Mouse (Mus musculus) heart, adult 2 months (tissue): ENCODE measurements around the gene Klhdc8b. TPM values are rescaled to one million over a fixed set of nuclear protein-coding genes. Genes with fewer than 3 reads are reported as not detected.

Source experiments
- DNase-seq, 2 experiments: peaks; one replicate each; pipeline ENCODE4 v3.0.0; 2021
- H3K27ac ChIP-seq: fragments of 200-600 bp; 2 replicates; pipeline ENCODE4 v1.8.1; 2022
- H3K27me3 ChIP-seq: fragments of 200-500 bp; 2 replicates; pipeline ENCODE4 v1.6.1; 2012; ENCODE audit warnings: mild to moderate bottlenecking, low read length, inconsistent platforms, mixed read lengths; ENCODE audit not compliant: control insufficient read depth, insufficient read depth
- H3K36me3 ChIP-seq: fragments of 200-500 bp; 2 replicates; pipeline ENCODE4 v1.6.1; 2012; ENCODE audit warnings: low read length, inconsistent platforms; ENCODE audit not compliant: control insufficient read depth, insufficient read depth
- H3K4me1 ChIP-seq: fragments of 200-500 bp; 2 replicates; pipeline ENCODE4 v1.6.1; 2011; ENCODE audit warnings: low read length; ENCODE audit not compliant: control insufficient read depth, insufficient read depth
- H3K4me3 ChIP-seq: fragments of 200-600 bp; 2 replicates; pipeline ENCODE4 v1.8.1; 2022
- H3K79me2 ChIP-seq: fragments of 200-500 bp; replicated peaks from 2 replicates; pipeline ENCODE4 v1.6.1; 2012; ENCODE audit warnings: mild to moderate bottlenecking, inconsistent platforms, low read length, moderate library complexity, mixed read lengths; ENCODE audit not compliant: control insufficient read depth, insufficient read depth
- H3K9ac ChIP-seq: fragments of 200-500 bp; 2 replicates; pipeline ENCODE4 v1.6.1; 2012; ENCODE audit warnings: low read depth, mild to moderate bottlenecking, control low read depth, inconsistent platforms, low read length, mixed read lengths
- CTCF ChIP-seq: fragments of 200-600 bp; IDR thresholded peaks from 2 replicates; pipeline ENCODE4 v1.8.1; 2022; ENCODE audit warnings: antibody characterized with exemption, mild to moderate bottlenecking, moderate library complexity
- EP300 ChIP-seq: fragments of 200-500 bp; IDR thresholded peaks from 2 replicates; pipeline ENCODE4 v1.6.1; 2011; ENCODE audit warnings: low read depth, low read length, control low read depth; ENCODE audit not compliant: insufficient read depth
- POLR2A ChIP-seq: fragments of 200-500 bp; IDR thresholded peaks from 2 replicates; pipeline ENCODE4 v1.6.1; 2011; ENCODE audit warnings: mild to moderate bottlenecking, low read depth, low read length, control low read depth; ENCODE audit not compliant: insufficient read depth
- WGBS: fragments of 180-500 bp; shearing (Covaris S2); methylation state at CpG from one replicate; pipeline ENCODE4 v1.1.7; 2018; 5-methylcytosine and 5-hydroxymethylcytosine counted together
- intact Hi-C: fragments of 180-260 bp; cut with DNase I; formaldehyde crosslinking; loops from one replicate; pipeline ENCODE4 v1.15.1; 2025
- polyA plus RNA-seq: library from polyadenylated mRNA; depleted of rRNA; stranded (reverse); fragments of >200 nt; gene quantifications from 2 replicates; pipeline ENCODE4 v1.2.3, GENCODE M21; 2012
- total RNA-seq, 2 experiments: library from RNA; stranded (reverse); gene quantifications; 2 replicates each; pipeline ENCODE4 v1.2.3; 2021

Klhdc8b gene
- total and polyA plus RNA-seq, 3 experiments, result 4.9 to 21.5 (median 5.8) TPM

GRCm38 (mm10) chr9:108441236-108441919, 20.0 kb downstream of the Klhdc8b start:
- no peak for DNase-seq
- Histone ChIP-seq H3K9ac (peak overlapping the region; percentile 17; the same call in 1 of the 2 replicates), H3K4me3 (peak overlapping the region; percentile 15; the same call in 1 of the 2 replicates)

GRCm38 (mm10) chr9:108440485-108440884, 20.9 kb downstream of the Klhdc8b start:
- TF ChIP-seq POLR2A, result no peak
- TF ChIP-seq EP300, result no peak
- no peak for TF ChIP-seq CTCF
- DNase-seq, result no peak
- intact Hi-C loops, result no loop called here
- Histone ChIP-seq H3K79me2 (no peaks in the 10 kb centered on the region), H3K36me3 (no peaks in the 10 kb centered on the region), H3K9ac (no peak overlapping the region), H3K4me3 (no peak overlapping the region), H3K27ac (no peak overlapping the region), H3K27me3 (no peaks in the 10 kb centered on the region), H3K4me1 (peaks cover 11% of the 10 kb centered on the region)
- 49% methylated on average over 5 of the region's 5 CpGs for WGBS

More at GRCm38 (mm10) chr9:108441236-108441919, 20.0 kb downstream of the Klhdc8b start:
- H3K27me3 ChIP-seq, result no peaks in the 10 kb centered on the region
- TF ChIP-seq CTCF (no peak), POLR2A (no peak), EP300 (no peak)
- H3K79me2 ChIP-seq, result no peaks in the 10 kb centered on the region
- 30% methylated on average over 11 of the region's 11 CpGs for WGBS
- H3K4me1 ChIP-seq, result peaks cover 11% of the 10 kb centered on the region
- peak overlapping the region; percentile 20; the same call in 1 of the 2 replicates for H3K27ac ChIP-seq
- intact Hi-C loops, result no loop called here
- H3K36me3 ChIP-seq, result no peaks in the 10 kb centered on the region

- WGBS, result 78% methylated on average over 6 of the region's 6 CpGs
- no peak for TF ChIP-seq EP300
- TF ChIP-seq POLR2A, result no peak
- TF ChIP-seq CTCF, result no peak
These were observed 22.2 kb downstream of the Klhdc8b start for GRCm38 (mm10) chr9:108439176-108439575.

GRCm38 (mm10) chr9:108436182-108436581, 25.2 kb downstream of the Klhdc8b start, which contains the start of gene BC048562:
BC048562 (plus strand) TSS chr9:108436482.
- intact Hi-C loops, result no loop called here
- H3K36me3 ChIP-seq, result no peaks in the 10 kb centered on the region
- H3K27ac ChIP-seq, result no peak within 1 kb of the TSS
- no peak within 1 kb of the TSS for H3K9ac ChIP-seq
- WGBS, result 76% methylated on average over 3 of the region's 3 CpGs
- H3K27me3 ChIP-seq, result no peaks in the 10 kb centered on the region
- no peaks in the 10 kb centered on the region for H3K79me2 ChIP-seq
- TF ChIP-seq CTCF, result no peak
- no peak for TF ChIP-seq EP300
- no peak for TF ChIP-seq POLR2A
- H3K4me3 ChIP-seq, result no peak within 1 kb of the TSS
- peaks cover 8% of the 10 kb centered on the region for H3K4me1 ChIP-seq
- no peak for DNase-seq

More at GRCm38 (mm10) chr9:108439176-108439575, 22.2 kb downstream of the Klhdc8b start:
- no peak for DNase-seq
- Histone ChIP-seq H3K27ac (no peak overlapping the region), H3K79me2 (no peaks in the 10 kb centered on the region), H3K4me1 (peaks cover 11% of the 10 kb centered on the region), H3K27me3 (no peaks in the 10 kb centered on the region), H3K9ac (no peak overlapping the region), H3K4me3 (no peak overlapping the region), H3K36me3 (no peaks in the 10 kb centered on the region)
- intact Hi-C loops, result no loop called here

GRCm38 (mm10) chr9:108431431-108432067, 29.8 kb downstream of the Klhdc8b start:
- DNase-seq, result no peak
- H3K27ac ChIP-seq, result no peak overlapping the region
- no peaks in the 10 kb centered on the region for H3K4me1 ChIP-seq
- intact Hi-C loops, result no loop called here
- H3K27me3 ChIP-seq, result no peaks in the 10 kb centered on the region
- H3K9ac ChIP-seq, result no peak overlapping the region
- H3K36me3 ChIP-seq, result no peaks in the 10 kb centered on the region
- no peak overlapping the region for H3K4me3 ChIP-seq
- no peaks in the 10 kb centered on the region for H3K79me2 ChIP-seq
- WGBS, result 47% methylated on average over 32 of the region's 32 CpGs
- no peak for TF ChIP-seq CTCF
- no peak for TF ChIP-seq POLR2A
- TF ChIP-seq EP300, result no peak

GRCm38 (mm10) chr9:108428384-108428783, 33.0 kb downstream of the Klhdc8b start, which contains the start of gene Ccdc36:
Ccdc36 (minus strand) TSS chr9:108428484.
- Histone ChIP-seq H3K4me1 (no peaks in the 10 kb centered on the region), H3K79me2 (no peaks in the 10 kb centered on the region), H3K9ac (no peak within 1 kb of the TSS), H3K27me3 (no peaks in the 10 kb centered on the region), H3K36me3 (no peaks in the 10 kb centered on the region), H3K27ac (no peak within 1 kb of the TSS), H3K4me3 (no peak within 1 kb of the TSS)
- TF ChIP-seq EP300 (no peak), CTCF (no peak), POLR2A (no peak)
- no peak for DNase-seq
- intact Hi-C loops, result no loop called here
